Comparison of ENCODE assay signal across 8 mouse cellular contexts in genomic region chr2:147876708-147877542, GRCm38 (mm10).
DNase-seq lines count a peak whose midpoint lies in the region; ATAC-seq and TF ChIP-seq lines count a peak whose summit lies in the region.
"Had no signal": no experiment of that assay in that cellular context is flagged by ENCODE, and none has a peak within 500 bp of the region (broad histone marks: within the 10 kb centered on the region; RNA-seq: fewer than 3 reads in every experiment).

No protein-coding gene starts in this region.

- H3K36me3 ChIP-seq in embryonic facial prominence, embryonic 15.5 days: no peaks in the 10 kb centered on the region
- no peaks in the 10 kb centered on the region for H3K36me3 ChIP-seq in hindbrain, postnatal 0 days (ENCODE audit: insufficient read depth, low read length)

- peak; percentile 14 for DNase-seq in layer of hippocampus, postnatal 10 days (ENCODE audit: low spot score in 2 of 2)
- DNase-seq in layer of hippocampus, adult 9-11 months: no peak
- peak; percentile 44 for DNase-seq in hindbrain, postnatal 0 days (ENCODE audit: low spot score)
- DNase-seq in neural tube, embryonic 10.5 days (ENCODE audit: extremely low spot score, low spot score): peak; percentile 49
- DNase-seq in testis, postnatal 14 days (ENCODE audit: low spot score): no peak
- no peak for DNase-seq in left cerebral cortex, adult 11 months (ENCODE audit: low spot score)

- H3K4me3 ChIP-seq in embryonic facial prominence, embryonic 15.5 days (replicated peaks): peak overlapping the region; percentile 32
- peak overlapping the region; percentile 37 for H3K4me3 ChIP-seq in hindbrain, postnatal 0 days (ENCODE audit: low read length)

- TF ChIP-seq CTCF in hindbrain, postnatal 0 days (IDR thresholded peaks at IDR 0.05; ENCODE audit: low read depth): no peak

- ATAC-seq in embryonic facial prominence, embryonic 15.5 days (ENCODE audit: insufficient number of reproducible peaks, low FRiP score, low TSS enrichment, low read depth): no peak
- peak; percentile 71 for ATAC-seq in hindbrain, postnatal 0 days

- H3K27me3 ChIP-seq in embryonic facial prominence, embryonic 15.5 days: no peaks in the 10 kb centered on the region
- H3K27me3 ChIP-seq in hindbrain, postnatal 0 days (ENCODE audit: insufficient read depth, low read length): 0 out of 2 replicates have a peak, but pooled peaks cover 3% of the 10 kb centered on the region

- peak overlapping the region; percentile 40 for H3K4me2 ChIP-seq in embryonic facial prominence, embryonic 15.5 days (replicated peaks)
- H3K4me2 ChIP-seq in hindbrain, postnatal 0 days (ENCODE audit: low read depth, low read length): peak overlapping the region; percentile 67

- H3K9ac ChIP-seq in embryonic facial prominence, embryonic 15.5 days: no peak overlapping the region
- peak overlapping the region; percentile 30; the same call in 1 of the 2 replicates for H3K9ac ChIP-seq in hindbrain, postnatal 0 days (replicated peaks; ENCODE audit: low read length)

- H3K27ac ChIP-seq in embryonic facial prominence, embryonic 15.5 days (replicated peaks): no peak overlapping the region
- peak overlapping the region; percentile 45; the same call in 1 of the 2 replicates for H3K27ac ChIP-seq in hindbrain, postnatal 0 days
- H3K27ac ChIP-seq: macrophage had no signal

- 7% methylated on average over 19 of the region's 19 CpGs for WGBS in embryonic facial prominence, embryonic 15.5 days
- 2% methylated on average over 19 of the region's 19 CpGs for WGBS in hindbrain, postnatal 0 days

- no peaks in the 10 kb centered on the region for H3K9me3 ChIP-seq in embryonic facial prominence, embryonic 15.5 days (replicated peaks)
- no peaks in the 10 kb centered on the region for H3K9me3 ChIP-seq in hindbrain, postnatal 0 days (ENCODE audit: low read length)

- H3K4me1 ChIP-seq in embryonic facial prominence, embryonic 15.5 days: peaks cover 7% of the 10 kb centered on the region
- peaks cover 7% of the 10 kb centered on the region; the same call in 1 of the 2 replicates for H3K4me1 ChIP-seq in hindbrain, postnatal 0 days (ENCODE audit: insufficient read depth, low read length)

Comparison
In these comparisons a context has a peak if more than half of its experiments do, and no peak if none do; other contexts are left out.
1. DNase-seq: peak in layer of hippocampus, postnatal 10 days (2 of 2), hindbrain, postnatal 0 days (single experiment) and neural tube, embryonic 10.5 days (single experiment); none in layer of hippocampus, adult 9-11 months (single experiment), testis, postnatal 14 days (single experiment) and left cerebral cortex, adult 11 months (single experiment).